Comparison of ENCODE assay signal across 15 mouse cellular contexts in the genomic region with DNA sequence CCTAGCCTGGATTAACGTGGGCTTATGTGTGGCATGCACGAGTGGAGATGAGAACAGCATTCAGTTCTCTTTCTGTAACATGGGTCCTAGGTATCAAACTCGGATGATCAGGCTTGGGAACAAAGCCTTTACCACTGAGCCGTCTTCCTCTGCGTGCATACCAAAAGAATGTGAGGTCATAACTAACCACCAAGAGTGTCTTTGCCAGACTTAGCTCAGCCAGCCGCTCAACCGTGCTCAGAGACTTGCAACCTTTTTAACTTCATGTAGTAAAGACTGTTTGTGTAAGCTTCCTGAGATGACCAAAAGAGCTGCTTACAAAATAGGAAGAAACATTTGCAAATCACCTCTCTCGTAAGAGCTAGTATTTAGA. TPM values are rescaled to one million over a fixed set of nuclear protein-coding genes. Genes with fewer than 3 reads are reported as not detected.
DNase-seq lines count a peak whose midpoint lies in the region; ATAC-seq and TF ChIP-seq lines count a peak whose summit lies in the region.
"Had no signal": no experiment of that assay in that cellular context is flagged by ENCODE, and none has a peak within 500 bp of the region (broad histone marks: within the 10 kb centered on the region; RNA-seq: fewer than 3 reads in every experiment).

No protein-coding gene starts in this region.

- no peak for DNase-seq in stomach, postnatal 0 days (ENCODE audit: low spot score)
- no peak for DNase-seq in embryonic facial prominence, embryonic 10.5 days (ENCODE audit: low spot score)
- no peak for DNase-seq in liver, postnatal 0 days
- no peak for DNase-seq in layer of hippocampus, postnatal 14 days (ENCODE audit: low spot score in 2 of 2)
- DNase-seq in thymus, postnatal 36 days, result no peak
- no peak for DNase-seq in lung, postnatal 25 days (ENCODE audit: low spot score)
- DNase-seq in layer of hippocampus, postnatal 36 days, result no peak
- DNase-seq: adrenal gland, postnatal 25 days; cerebellum, postnatal 36 days; gastrocnemius, postnatal 36 days; lung, adult 2 months had no signal

- no peak for TF ChIP-seq EP300 in stomach, postnatal 0 days (optimal IDR thresholded peaks at IDR 0.05)
- no peak for TF ChIP-seq EP300 in liver, postnatal 0 days (IDR thresholded peaks at IDR 0.05; ENCODE audit: low read depth)

- no peak for TF ChIP-seq CTCF in stomach, postnatal 0 days (IDR thresholded peaks at IDR 0.05; ENCODE audit: low read depth)
- TF ChIP-seq CTCF in liver, postnatal 0 days (IDR thresholded peaks at IDR 0.05; ENCODE audit: low read depth), result no peak

- no peak overlapping the region for H3K27ac ChIP-seq in stomach, embryonic 15.5 days
- H3K27ac ChIP-seq in stomach, postnatal 0 days (replicated peaks), result no peak overlapping the region
- peak overlapping the region; percentile 26; the same call in 1 of the 2 replicates for H3K27ac ChIP-seq in embryonic facial prominence, embryonic 10.5 days (replicated peaks)
- peak overlapping the region; percentile 86 for H3K27ac ChIP-seq in liver, postnatal 0 days (ENCODE audit: low read depth)
- H3K27ac ChIP-seq: kidney, postnatal 0 days; neural tube, embryonic 12.5 days had no signal

- H3K4me2 ChIP-seq in stomach, embryonic 15.5 days, result 0 out of 2 replicates have a peak overlapping the region, but pooled peaks have one; percentile 2
- no peak overlapping the region for H3K4me2 ChIP-seq in stomach, postnatal 0 days (replicated peaks; ENCODE audit: low read depth)
- H3K4me2 ChIP-seq in liver, postnatal 0 days (ENCODE audit: low read depth, low read length), result peak overlapping the region; percentile 62
- H3K4me2 ChIP-seq: midbrain, embryonic 11.5 days; neural tube, embryonic 12.5 days had no signal

- H3K27me3 ChIP-seq in stomach, embryonic 15.5 days (replicated peaks), result no peaks in the 10 kb centered on the region
- H3K27me3 ChIP-seq in stomach, postnatal 0 days (ENCODE audit: control insufficient read depth, insufficient read depth, low read length), result no peaks in the 10 kb centered on the region
- no peaks in the 10 kb centered on the region for H3K27me3 ChIP-seq in embryonic facial prominence, embryonic 10.5 days (replicated peaks; ENCODE audit: low read depth, poor library complexity, severe bottlenecking)
- H3K27me3 ChIP-seq in liver, postnatal 0 days (ENCODE audit: insufficient read depth, low read length), result no peaks in the 10 kb centered on the region
- H3K27me3 ChIP-seq: neural tube, embryonic 12.5 days had no signal

- no peak overlapping the region for H3K9ac ChIP-seq in stomach, embryonic 15.5 days
- no peak overlapping the region for H3K9ac ChIP-seq in stomach, postnatal 0 days (ENCODE audit: low read length)
- no peak overlapping the region; the same call in 1 of the 2 replicates for H3K9ac ChIP-seq in liver, postnatal 0 days (replicated peaks)
- H3K9ac ChIP-seq: neural tube, embryonic 12.5 days had no signal

- H3K9me3 ChIP-seq in stomach, embryonic 15.5 days, result no peaks in the 10 kb centered on the region
- H3K9me3 ChIP-seq in stomach, postnatal 0 days (ENCODE audit: control insufficient read depth, low read length), result no peaks in the 10 kb centered on the region
- H3K9me3 ChIP-seq in embryonic facial prominence, embryonic 10.5 days, result no peaks in the 10 kb centered on the region
- H3K9me3 ChIP-seq in liver, postnatal 0 days (ENCODE audit: low read length), result no peaks in the 10 kb centered on the region
- H3K9me3 ChIP-seq: neural tube, embryonic 12.5 days had no signal

- WGBS in stomach, embryonic 15.5 days, result 73% methylated on average over 8 of the region's 8 CpGs
- whole genome bisulfite sequencing in stomach, postnatal 0 days, result 60% methylated on average over 8 of the region's 8 CpGs
- WGBS in embryonic facial prominence, embryonic 10.5 days, result 83% methylated on average over 8 of the region's 8 CpGs
- WGBS in liver, postnatal 0 days (ENCODE audit: insufficient replicate concordance), result 51% methylated on average over 8 of the region's 8 CpGs

- H3K4me3 ChIP-seq in stomach, embryonic 15.5 days (replicated peaks), result no peak overlapping the region
- no peak overlapping the region for H3K4me3 ChIP-seq in stomach, postnatal 0 days (ENCODE audit: low read depth, low read length)
- H3K4me3 ChIP-seq in embryonic facial prominence, embryonic 10.5 days, result no peak overlapping the region
- peak overlapping the region; percentile 15; the same call in 1 of the 2 replicates for H3K4me3 ChIP-seq in liver, postnatal 0 days (ENCODE audit: low read depth, low read length)
- H3K4me3 ChIP-seq: neural tube, embryonic 12.5 days had no signal

- H3K36me3 ChIP-seq in stomach, embryonic 15.5 days, result no peaks in the 10 kb centered on the region
- no peaks in the 10 kb centered on the region for H3K36me3 ChIP-seq in stomach, postnatal 0 days (ENCODE audit: control insufficient read depth, insufficient read depth, low read length)
- H3K36me3 ChIP-seq in embryonic facial prominence, embryonic 10.5 days (replicated peaks), result peaks cover 3% of the 10 kb centered on the region; the same call in 1 of the 2 replicates
- H3K36me3 ChIP-seq in liver, postnatal 0 days (replicated peaks; ENCODE audit: insufficient read depth, low read length), result no peaks in the 10 kb centered on the region; the same call in 1 of the 2 replicates
- H3K36me3 ChIP-seq: neural tube, embryonic 12.5 days had no signal

- H3K4me1 ChIP-seq in stomach, embryonic 15.5 days, result 0 out of 2 replicates have a peak, but pooled peaks cover 3% of the 10 kb centered on the region
- H3K4me1 ChIP-seq in stomach, postnatal 0 days (replicated peaks; ENCODE audit: control insufficient read depth, insufficient read depth), result no peaks in the 10 kb centered on the region; the same call in 1 of the 2 replicates
- H3K4me1 ChIP-seq in embryonic facial prominence, embryonic 10.5 days, result peaks cover 24% of the 10 kb centered on the region
- H3K4me1 ChIP-seq in liver, postnatal 0 days (ENCODE audit: insufficient read depth), result peaks cover 44% of the 10 kb centered on the region
- H3K4me1 ChIP-seq: neural tube, embryonic 12.5 days had no signal

- ATAC-seq in stomach, embryonic 15.5 days (ENCODE audit: insufficient read depth, low FRiP score, low read depth), result no peak
- ATAC-seq in stomach, postnatal 0 days (ENCODE audit: low FRiP score, low TSS enrichment), result no peak
- 0 out of 2 replicates have a peak, but pooled peaks have one; percentile 29 for ATAC-seq in liver, postnatal 0 days

RNA-seq across cellular contexts. Expression of a gene that starts 16.9 kb away (rescaled TPM):
- polyA plus RNA-seq in stomach, embryonic 15.5 days (2015; fragmentation: Nextera tagmentation; extraction: Ambion mirVana), result 117 and 120 TPM in 2 replicates
- 83.4 and 83.6 TPM in 2 replicates for polyA plus RNA-seq in stomach, postnatal 0 days (2015; fragmentation: Nextera tagmentation; extraction: Ambion mirVana)
- 154 and 163 TPM in 2 replicates for polyA plus RNA-seq in embryonic facial prominence, embryonic 10.5 days (2016; fragmentation: Nextera tagmentation; extraction: Ambion mirVana)
- polyA plus RNA-seq in liver, postnatal 0 days (2015; fragmentation: Nextera tagmentation; extraction: Ambion mirVana), result 38.0 and 41.5 TPM in 2 replicates
- 10 to 100 TPM; 85.3 to 93.5 TPM for total RNA-seq in layer of hippocampus, postnatal 14 days (2021)
- total RNA-seq in layer of hippocampus, postnatal 36 days (2021), result 10 to 100 TPM; 97.2 to 99.3 TPM

RNA-seq across cellular contexts. Expression of a gene that starts 26.1 kb away (rescaled TPM):
- polyA plus RNA-seq in stomach, embryonic 15.5 days (2015; fragmentation: Nextera tagmentation; extraction: Ambion mirVana), result 8.7 and 9.6 TPM in 2 replicates
- 4.5 and 5.0 TPM in 2 replicates for polyA plus RNA-seq in stomach, postnatal 0 days (2015; fragmentation: Nextera tagmentation; extraction: Ambion mirVana)
- 7.7 and 8.8 TPM in 2 replicates for polyA plus RNA-seq in embryonic facial prominence, embryonic 10.5 days (2016; fragmentation: Nextera tagmentation; extraction: Ambion mirVana)
- 2.5 and 3.1 TPM in 2 replicates for polyA plus RNA-seq in liver, postnatal 0 days (2015; fragmentation: Nextera tagmentation; extraction: Ambion mirVana)
- 1 to 10 TPM; 7.6 to 9.9 TPM for total RNA-seq in layer of hippocampus, postnatal 14 days (2021)
- 1 to 10 TPM; 5.5 to 5.6 TPM for total RNA-seq in layer of hippocampus, postnatal 36 days (2021)

Comparison
In these comparisons a context has a peak if more than half of its experiments do, and no peak if none do; other contexts are left out.
1. H3K27ac ChIP-seq: peak in embryonic facial prominence, embryonic 10.5 days (single experiment) and liver, postnatal 0 days (single experiment); none in stomach, embryonic 15.5 days (single experiment) and stomach, postnatal 0 days (single experiment).